14 mouse cellular contexts compared by ENCODE assay signal in the genomic region with DNA sequence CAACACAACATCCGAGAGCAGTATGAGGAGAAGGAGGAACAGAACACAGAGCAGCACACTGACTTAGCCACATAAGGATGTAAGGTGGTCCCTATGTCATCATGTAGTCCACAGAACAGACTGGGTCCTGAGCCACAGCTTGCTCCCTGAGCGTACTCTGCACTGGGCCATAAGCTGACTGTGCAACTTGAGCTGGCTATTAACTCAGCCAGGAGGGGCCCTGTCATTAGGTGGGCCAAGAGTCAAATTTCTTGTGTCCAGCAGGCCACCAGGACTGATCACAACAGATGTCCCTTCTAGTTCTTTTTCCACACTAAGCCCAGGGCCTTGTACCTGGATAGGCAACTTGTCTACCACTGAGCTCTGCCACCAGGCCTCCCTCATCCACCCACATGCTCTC. TPM values are rescaled to one million over a fixed set of nuclear protein-coding genes. Genes with fewer than 3 reads are reported as not detected.
DNase-seq lines count a peak whose midpoint lies in the region; ATAC-seq and TF ChIP-seq lines count a peak whose summit lies in the region.
"Had no signal": no experiment of that assay in that cellular context is flagged by ENCODE, and none has a peak within 500 bp of the region (broad histone marks: within the 10 kb centered on the region; RNA-seq: fewer than 3 reads in every experiment).

No protein-coding gene starts in this region.

- no peak for ATAC-seq in hindbrain, embryonic 13.5 days (ENCODE audit: low FRiP score)
- ATAC-seq in G1E (ENCODE audit: extremely low read depth, insufficient number of reproducible peaks, low FRiP score, poor library complexity, severe bottlenecking) = no peak
- ATAC-seq in limb, embryonic 15.5 days (ENCODE audit: insufficient number of reproducible peaks, low FRiP score, low TSS enrichment, low read depth) = peak; percentile 24; the same call in 1 of the 2 replicates
- no peak for ATAC-seq in monocyte, adult 5-6 weeks (replicated peaks; ENCODE audit: insufficient number of reproducible peaks, low FRiP score, low TSS enrichment, poor library complexity, severe bottlenecking)
- ATAC-seq: activated CD4-positive, CD25-positive, alpha-beta regulatory T cell, adult 4 months had no signal

- H3K4me1 ChIP-seq in hindbrain, embryonic 10.5 days (replicated peaks) = peaks cover 18% of the 10 kb centered on the region
- peaks cover 9% of the 10 kb centered on the region; the same call in 1 of the 2 replicates for H3K4me1 ChIP-seq in hindbrain, embryonic 13.5 days (replicated peaks)
- peaks cover 80% of the 10 kb centered on the region for H3K4me1 ChIP-seq in G1E (ENCODE audit: insufficient read depth, low read depth, low read length)
- H3K4me1 ChIP-seq in limb, embryonic 15.5 days = peaks cover 23% of the 10 kb centered on the region

- TF ChIP-seq CTCF in G1E (IDR thresholded peaks at IDR 0.05; ENCODE audit: low read depth, low read length) = no peak

- 80% methylated on average over 2 of the region's 2 CpGs for WGBS in hindbrain, embryonic 10.5 days
- 76% methylated on average over 2 of the region's 2 CpGs for WGBS in hindbrain, embryonic 13.5 days
- WGBS in limb, embryonic 15.5 days = 55% methylated on average over 2 of the region's 2 CpGs

- H3K36me3 ChIP-seq in hindbrain, embryonic 10.5 days = peaks cover 69% of the 10 kb centered on the region
- H3K36me3 ChIP-seq in hindbrain, embryonic 13.5 days = peaks cover 38% of the 10 kb centered on the region
- peaks cover 83% of the 10 kb centered on the region for H3K36me3 ChIP-seq in G1E (replicated peaks)
- peaks cover 43% of the 10 kb centered on the region for H3K36me3 ChIP-seq in limb, embryonic 15.5 days

- H3K9ac ChIP-seq in hindbrain, embryonic 13.5 days = no peak overlapping the region
- no peak overlapping the region for H3K9ac ChIP-seq in limb, embryonic 15.5 days
- H3K9ac ChIP-seq: heart, embryonic 12.5 days had no signal

- no peaks in the 10 kb centered on the region for H3K27me3 ChIP-seq in hindbrain, embryonic 10.5 days (ENCODE audit: insufficient read depth, poor library complexity, severe bottlenecking)
- H3K27me3 ChIP-seq in hindbrain, embryonic 13.5 days = no peaks in the 10 kb centered on the region
- H3K27me3 ChIP-seq in G1E (ENCODE audit: insufficient read depth, low read length) = no peaks in the 10 kb centered on the region
- H3K27me3 ChIP-seq in limb, embryonic 15.5 days = no peaks in the 10 kb centered on the region
- H3K27me3 ChIP-seq: heart, embryonic 12.5 days had no signal

- H3K4me2 ChIP-seq in hindbrain, embryonic 13.5 days = no peak overlapping the region
- H3K4me2 ChIP-seq in limb, embryonic 15.5 days = no peak overlapping the region
- H3K4me2 ChIP-seq: heart, embryonic 12.5 days had no signal

- H3K27ac ChIP-seq in hindbrain, embryonic 10.5 days = no peak overlapping the region
- no peak overlapping the region for H3K27ac ChIP-seq in hindbrain, embryonic 13.5 days
- peak overlapping the region; percentile 35; the same call in 1 of the 2 replicates for H3K27ac ChIP-seq in limb, embryonic 15.5 days

- peak; percentile 7 for DNase-seq in hindbrain, embryonic 10.5 days (ENCODE audit: low spot score)
- no peak for DNase-seq in G1E (ENCODE audit: low spot score)
- peak; percentile 29 for DNase-seq in embryo, embryonic 9.5 days (ENCODE audit: extremely low spot score)
- DNase-seq in right cerebral cortex, postnatal 14 days = no peak
- no peak for DNase-seq in adrenal gland, adult 8-10 months
- DNase-seq: cerebellum, adult 11 months; thymus, postnatal 36 days had no signal

- H3K4me3 ChIP-seq in hindbrain, embryonic 10.5 days = no peak overlapping the region
- H3K4me3 ChIP-seq in hindbrain, embryonic 13.5 days = no peak overlapping the region
- peak overlapping the region; percentile 49; the same call in 1 of the 2 replicates for H3K4me3 ChIP-seq in G1E (ENCODE audit: low read depth, low read length)
- H3K4me3 ChIP-seq in limb, embryonic 15.5 days = no peak overlapping the region
- H3K4me3 ChIP-seq: heart, embryonic 12.5 days had no signal

- H3K9me3 ChIP-seq in hindbrain, embryonic 10.5 days = no peaks in the 10 kb centered on the region
- no peaks in the 10 kb centered on the region for H3K9me3 ChIP-seq in hindbrain, embryonic 13.5 days
- H3K9me3 ChIP-seq in G1E (replicated peaks) = no peaks in the 10 kb centered on the region
- H3K9me3 ChIP-seq in limb, embryonic 15.5 days = no peaks in the 10 kb centered on the region

RNA-seq across cellular contexts. Expression of a gene that starts 8.2 kb away (rescaled TPM):
- polyA plus RNA-seq in hindbrain, embryonic 10.5 days (2016; fragmentation: Nextera tagmentation; extraction: Ambion mirVana) = 20.8 and 28.4 TPM in 2 replicates
- 14.9 and 16.0 TPM in 2 replicates for polyA plus RNA-seq in hindbrain, embryonic 13.5 days (2015; fragmentation: Nextera tagmentation; extraction: Ambion mirVana)
- total RNA-seq in G1E (2014; fragmentation: Nextera tagmentation) = 40.8 and 45.4 TPM in 2 replicates
- 25.6 and 27.9 TPM in 2 replicates for total RNA-seq in G1E (2017)
- polyA plus RNA-seq in G1E (2012) = 13.2 and 17.8 TPM in 2 replicates
- polyA plus RNA-seq in limb, embryonic 15.5 days (2015; fragmentation: Nextera tagmentation; extraction: Ambion mirVana) = 21.4 and 22.5 TPM in 2 replicates
- 10 to 100 TPM; 49.4 to 67.9 (median 54.0) TPM for total RNA-seq in adrenal gland, adult 8-10 months (2022)
- 31.1 to 45.0 TPM (median 34.8 TPM) in 3 replicates for total RNA-seq in monocyte, adult 5-6 weeks (2017)

RNA-seq across cellular contexts. Expression of a gene that starts 29.6 kb away (rescaled TPM):
- polyA plus RNA-seq in hindbrain, embryonic 10.5 days (2016; fragmentation: Nextera tagmentation; extraction: Ambion mirVana) = 2.9 TPM in 1 of 2 replicates, not detected in the other
- polyA plus RNA-seq in hindbrain, embryonic 13.5 days (2015; fragmentation: Nextera tagmentation; extraction: Ambion mirVana) = 0.44 and 2.8 TPM in 2 replicates
- total RNA-seq in G1E (2014; fragmentation: Nextera tagmentation) = 15.0 and 22.3 TPM in 2 replicates
- total RNA-seq in G1E (2017) = 7.3 and 9.9 TPM in 2 replicates
- polyA plus RNA-seq in G1E (2012) = 2.4 TPM in 1 of 2 replicates, not detected in the other
- 0.45 TPM in 1 of 2 replicates, not detected in the other for polyA plus RNA-seq in limb, embryonic 15.5 days (2015; fragmentation: Nextera tagmentation; extraction: Ambion mirVana)
- total RNA-seq in adrenal gland, adult 8-10 months (2022) = 1 to 10 TPM in 1 of 4 experiments, not detected in 3; 3.7 TPM
- 7.4 TPM in 1 of 3 replicates, not detected in the others for total RNA-seq in monocyte, adult 5-6 weeks (2017)
- polyA plus RNA-seq: activated CD4-positive, CD25-positive, alpha-beta regulatory T cell, adult 4 months had no signal

RNA-seq across cellular contexts. Expression of a gene that starts 31.4 kb away (rescaled TPM):
- not detected in 2 replicates for polyA plus RNA-seq in hindbrain, embryonic 10.5 days (2016; fragmentation: Nextera tagmentation; extraction: Ambion mirVana)
- polyA plus RNA-seq in hindbrain, embryonic 13.5 days (2015; fragmentation: Nextera tagmentation; extraction: Ambion mirVana) = not detected in 2 replicates
- total RNA-seq in G1E (2014; fragmentation: Nextera tagmentation) = not detected in 2 replicates
- total RNA-seq in G1E (2017) = 0.05 TPM in 1 of 2 replicates, not detected in the other
- polyA plus RNA-seq in G1E (2012) = 0.04 TPM in 1 of 2 replicates, not detected in the other
- polyA plus RNA-seq in limb, embryonic 15.5 days (2015; fragmentation: Nextera tagmentation; extraction: Ambion mirVana) = 0.41 TPM in 1 of 2 replicates, not detected in the other
- 10 to 100 TPM in 3 of 4 experiments, 1 to 10 TPM in 1; 9.4 to 59.0 (median 32.8) TPM for total RNA-seq in adrenal gland, adult 8-10 months (2022)
- not detected in 3 replicates for total RNA-seq in monocyte, adult 5-6 weeks (2017)
- total RNA-seq: megakaryocyte progenitor cell, adult 5-6 weeks had no signal
- polyA plus RNA-seq: activated CD4-positive, CD25-positive, alpha-beta regulatory T cell, adult 4 months; forebrain, embryonic 11.5 days had no signal

RNA-seq across cellular contexts. Expression of a gene that starts 50.3 kb away (rescaled TPM):
- 5.0 and 5.4 TPM in 2 replicates for polyA plus RNA-seq in hindbrain, embryonic 10.5 days (2016; fragmentation: Nextera tagmentation; extraction: Ambion mirVana)
- polyA plus RNA-seq in hindbrain, embryonic 13.5 days (2015; fragmentation: Nextera tagmentation; extraction: Ambion mirVana) = 6.9 and 8.2 TPM in 2 replicates
- total RNA-seq in G1E (2014; fragmentation: Nextera tagmentation) (20.2 and 29.0 TPM in 2 replicates), G1E (2017) (7.5 and 8.3 TPM in 2 replicates)
- 20.0 and 21.5 TPM in 2 replicates for polyA plus RNA-seq in G1E (2012)
- 5.8 and 6.5 TPM in 2 replicates for polyA plus RNA-seq in limb, embryonic 15.5 days (2015; fragmentation: Nextera tagmentation; extraction: Ambion mirVana)
- total RNA-seq in adrenal gland, adult 8-10 months (2022) = 10 to 100 TPM; 64.3 to 87.0 (median 76.1) TPM
- total RNA-seq in monocyte, adult 5-6 weeks (2017) = 14.4 to 16.5 TPM (median 15.7 TPM) in 3 replicates

Comparison
In these comparisons a context has a peak if more than half of its experiments do, and no peak if none do; other contexts are left out.
1. DNase-seq: peak in hindbrain, embryonic 10.5 days (single experiment) and embryo, embryonic 9.5 days (single experiment); none in G1E (single experiment), right cerebral cortex, postnatal 14 days (single experiment) and adrenal gland, adult 8-10 months (single experiment).